Mouse (Mus musculus): ENCODE data around the gene Krt23. TPM values are rescaled to one million over a fixed set of nuclear protein-coding genes. Genes with fewer than 3 reads are reported as not detected.

Krt23 gene
- polyA plus RNA-seq, 1 experiment from 2014 or later, result not detected

DNA sequence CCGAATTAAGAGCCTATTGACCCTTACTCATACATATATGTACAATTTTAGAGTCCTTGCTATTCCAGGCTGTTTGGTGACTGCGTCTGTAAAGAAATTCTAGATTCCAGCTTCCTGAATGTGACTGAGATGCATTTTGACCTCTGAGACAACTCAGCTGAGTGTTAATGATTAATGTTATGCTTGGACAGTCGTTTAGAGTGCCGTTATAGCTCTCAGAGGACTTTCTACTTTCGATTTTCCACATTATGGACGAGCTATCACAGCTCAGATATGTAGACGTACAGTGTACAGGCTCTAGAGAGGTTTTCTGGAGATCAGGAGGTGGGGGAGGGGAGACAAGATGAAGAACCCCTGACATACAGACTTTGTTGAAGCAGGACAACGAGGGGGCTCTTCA, 51.7 kb downstream of the Krt23 start:
- no peaks in the 10 kb centered on the region for H3K4me1 ChIP-seq
- no peaks in the 10 kb centered on the region for H3K36me3 ChIP-seq (replicated peaks)
- no peak overlapping the region for H3K4me2 ChIP-seq
- H3K27me3 ChIP-seq (replicated peaks), result no peaks in the 10 kb centered on the region
- H3K9ac ChIP-seq, result no peak overlapping the region
- H3K27ac ChIP-seq, result no peak overlapping the region
- ATAC-seq (replicated peaks), result no peak
- no peaks in the 10 kb centered on the region for H3K9me3 ChIP-seq
- WGBS, result 77% methylated on average over 8 of the region's 8 CpGs
- H3K4me3 ChIP-seq, result no peak overlapping the region

- 62% methylated on average over 10 of the region's 10 CpGs for WGBS
- no peak overlapping the region for H3K9ac ChIP-seq
- H3K4me1 ChIP-seq, result no peaks in the 10 kb centered on the region
- H3K4me2 ChIP-seq, result no peak overlapping the region
- no peaks in the 10 kb centered on the region for H3K9me3 ChIP-seq
- H3K27ac ChIP-seq, result no peak overlapping the region
- H3K27me3 ChIP-seq (replicated peaks), result no peaks in the 10 kb centered on the region
- H3K36me3 ChIP-seq (replicated peaks), result no peaks in the 10 kb centered on the region
- H3K4me3 ChIP-seq, result no peak overlapping the region
- no peak for ATAC-seq (replicated peaks)
Observed at GRCm38 (mm10) chr11:99439465-99439864, 53.5 kb downstream of the Krt23 start.

- WGBS, result 68% methylated on average over 10 of the region's 10 CpGs
- H3K36me3 ChIP-seq (replicated peaks), result no peaks in the 10 kb centered on the region
- H3K27me3 ChIP-seq (replicated peaks), result no peaks in the 10 kb centered on the region
- no peaks in the 10 kb centered on the region for H3K4me1 ChIP-seq
- H3K9me3 ChIP-seq, result no peaks in the 10 kb centered on the region
- no peak within 1 kb of the TSS for H3K9ac ChIP-seq
- H3K4me3 ChIP-seq, result no peak within 1 kb of the TSS
- no peak within 1 kb of the TSS for H3K4me2 ChIP-seq
- no peak for ATAC-seq (replicated peaks)
- no peak within 1 kb of the TSS for H3K27ac ChIP-seq
Observed at GRCm38 (mm10) chr11:99437972-99438371, 55.0 kb downstream of the Krt23 start, which contains the start of gene Krt20. Krt20 (minus strand) TSS chr11:99438150.

DNA sequence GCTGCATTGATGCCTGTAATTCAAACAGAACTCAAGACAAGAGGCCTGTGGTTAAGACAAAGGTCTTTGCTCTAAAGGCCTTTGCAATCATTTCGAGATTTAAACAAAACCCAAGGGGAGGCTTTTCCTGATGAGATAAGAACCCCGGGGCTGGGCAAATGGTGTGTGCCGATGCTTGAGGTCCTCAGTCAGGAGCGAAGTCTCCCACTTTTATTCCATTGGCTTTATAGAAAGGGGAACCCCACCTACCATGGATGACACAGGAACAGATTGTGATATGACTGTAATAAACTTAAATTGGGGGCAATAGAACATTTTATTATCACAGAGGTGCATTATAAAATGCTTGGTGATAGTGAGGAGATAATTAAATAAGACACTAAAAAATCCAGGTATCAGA, 56.3 kb downstream of the Krt23 start:
- Histone ChIP-seq H3K9me3 (no peaks in the 10 kb centered on the region), H3K4me3 (no peak overlapping the region), H3K4me1 (no peaks in the 10 kb centered on the region), H3K9ac (no peak overlapping the region), H3K27me3 (replicated peaks) (no peaks in the 10 kb centered on the region), H3K36me3 (replicated peaks) (no peaks in the 10 kb centered on the region), H3K27ac (no peak overlapping the region), H3K4me2 (no peak overlapping the region)
- WGBS, result 58% methylated on average over 4 of the region's 4 CpGs
- no peak for ATAC-seq (replicated peaks)

GRCm38 (mm10) chr11:99430670-99431069, 62.3 kb downstream of the Krt23 start:
- H3K36me3 ChIP-seq (replicated peaks), result no peaks in the 10 kb centered on the region
- no peaks in the 10 kb centered on the region for H3K27me3 ChIP-seq (replicated peaks)
- H3K4me1 ChIP-seq, result no peaks in the 10 kb centered on the region
- no peaks in the 10 kb centered on the region for H3K9me3 ChIP-seq
- no peak overlapping the region for H3K9ac ChIP-seq
- H3K27ac ChIP-seq, result no peak overlapping the region
- no peak overlapping the region for H3K4me3 ChIP-seq
- no peak for ATAC-seq (replicated peaks)
- H3K4me2 ChIP-seq, result no peak overlapping the region
- WGBS, result 35% methylated on average over 12 of the region's 12 CpGs

Other genes starting within 250 kb of the Krt23 start
- 6.8 and 8.1 TPM in 2 replicates for gene Krt222, start 249.1 kb downstream of the Krt23 start, polyA plus RNA-seq (2015; fragmentation: Nextera tagmentation; extraction: Ambion mirVana)
- not detected in 2 replicates for gene Krt24, start 207.9 kb downstream of the Krt23 start, polyA plus RNA-seq (2015; fragmentation: Nextera tagmentation; extraction: Ambion mirVana)
- gene Krt25, start 170.2 kb downstream of the Krt23 start, polyA plus RNA-seq (2015; fragmentation: Nextera tagmentation; extraction: Ambion mirVana), result 0.11 and 0.22 TPM in 2 replicates
- gene Krt26, start 155.2 kb downstream of the Krt23 start, polyA plus RNA-seq (2015; fragmentation: Nextera tagmentation; extraction: Ambion mirVana), result 0.14 and 0.22 TPM in 2 replicates
- gene Krt27, start 142.0 kb downstream of the Krt23 start, polyA plus RNA-seq (2015; fragmentation: Nextera tagmentation; extraction: Ambion mirVana), result 0.10 and 0.21 TPM in 2 replicates
- gene Krt28, start 118.2 kb downstream of the Krt23 start, polyA plus RNA-seq (2015; fragmentation: Nextera tagmentation; extraction: Ambion mirVana), result 0.21 and 0.45 TPM in 2 replicates
- 24.4 and 25.0 TPM in 2 replicates for gene Krt10, start 103.8 kb downstream of the Krt23 start, polyA plus RNA-seq (2015; fragmentation: Nextera tagmentation; extraction: Ambion mirVana)
- 0.14 and 0.23 TPM in 2 replicates for gene Krt12, start 70.9 kb downstream of the Krt23 start, polyA plus RNA-seq (2015; fragmentation: Nextera tagmentation; extraction: Ambion mirVana)
- 0.19 and 0.20 TPM in 2 replicates for gene Krt20, start 55.0 kb downstream of the Krt23 start, polyA plus RNA-seq (2015; fragmentation: Nextera tagmentation; extraction: Ambion mirVana)
- not detected in 2 replicates for gene Krt39, start 28.2 kb upstream of the Krt23 start, polyA plus RNA-seq (2015; fragmentation: Nextera tagmentation; extraction: Ambion mirVana)
- not detected in 2 replicates for gene Krt40, start 50.0 kb upstream of the Krt23 start, polyA plus RNA-seq (2015; fragmentation: Nextera tagmentation; extraction: Ambion mirVana)
- not detected in 2 replicates for gene Krtap3-3, start 57.7 kb upstream of the Krt23 start, polyA plus RNA-seq (2015; fragmentation: Nextera tagmentation; extraction: Ambion mirVana)
- not detected in 2 replicates for gene Krtap3-2, start 63.7 kb upstream of the Krt23 start, polyA plus RNA-seq (2015; fragmentation: Nextera tagmentation; extraction: Ambion mirVana)
- gene Gm11939, start 66.3 kb upstream of the Krt23 start, polyA plus RNA-seq (2015; fragmentation: Nextera tagmentation; extraction: Ambion mirVana), result not detected in 2 replicates
- not detected in 2 replicates for gene Krtap3-1, start 73.5 kb upstream of the Krt23 start, polyA plus RNA-seq (2015; fragmentation: Nextera tagmentation; extraction: Ambion mirVana)
- gene Krtap1-5, start 87.9 kb upstream of the Krt23 start, polyA plus RNA-seq (2015; fragmentation: Nextera tagmentation; extraction: Ambion mirVana), result not detected in 2 replicates
- not detected in 2 replicates for gene Krtap1-4, start 90.5 kb upstream of the Krt23 start, polyA plus RNA-seq (2015; fragmentation: Nextera tagmentation; extraction: Ambion mirVana)
- gene Krtap1-3, start 98.2 kb upstream of the Krt23 start, polyA plus RNA-seq (2015; fragmentation: Nextera tagmentation; extraction: Ambion mirVana), result not detected in 2 replicates
- not detected in 2 replicates for gene Krtap9-3, start 105.0 kb upstream of the Krt23 start, polyA plus RNA-seq (2015; fragmentation: Nextera tagmentation; extraction: Ambion mirVana)
- not detected in 2 replicates for gene Gm11938, start 110.2 kb upstream of the Krt23 start, polyA plus RNA-seq (2015; fragmentation: Nextera tagmentation; extraction: Ambion mirVana)
- gene Gm11937, start 117.1 kb upstream of the Krt23 start, polyA plus RNA-seq (2015; fragmentation: Nextera tagmentation; extraction: Ambion mirVana), result not detected in 2 replicates
- gene Krtap2-4, start 121.7 kb upstream of the Krt23 start, polyA plus RNA-seq (2015; fragmentation: Nextera tagmentation; extraction: Ambion mirVana), result not detected in 2 replicates
- not detected in 2 replicates for gene Gm11562, start 127.3 kb upstream of the Krt23 start, polyA plus RNA-seq (2015; fragmentation: Nextera tagmentation; extraction: Ambion mirVana)
- gene Krtap4-1, start 135.1 kb upstream of the Krt23 start, polyA plus RNA-seq (2015; fragmentation: Nextera tagmentation; extraction: Ambion mirVana), result not detected in 2 replicates
- gene Krtap4-2, start 141.9 kb upstream of the Krt23 start, polyA plus RNA-seq (2015; fragmentation: Nextera tagmentation; extraction: Ambion mirVana), result not detected in 2 replicates
- not detected in 2 replicates for gene Krtap4-7, start 151.0 kb upstream of the Krt23 start, polyA plus RNA-seq (2015; fragmentation: Nextera tagmentation; extraction: Ambion mirVana)
- not detected in 2 replicates for gene Gm11555, start 157.1 kb upstream of the Krt23 start, polyA plus RNA-seq (2015; fragmentation: Nextera tagmentation; extraction: Ambion mirVana)
- gene Gm11563, start 165.8 kb upstream of the Krt23 start, polyA plus RNA-seq (2015; fragmentation: Nextera tagmentation; extraction: Ambion mirVana), result not detected in 2 replicates
- gene Krtap4-6, start 172.8 kb upstream of the Krt23 start, polyA plus RNA-seq (2015; fragmentation: Nextera tagmentation; extraction: Ambion mirVana), result not detected in 2 replicates
- gene Gm14190, start 197.6 kb upstream of the Krt23 start, polyA plus RNA-seq (2015; fragmentation: Nextera tagmentation; extraction: Ambion mirVana), result not detected in 2 replicates
- not detected in 2 replicates for gene Gm14180, start 241.2 kb upstream of the Krt23 start, polyA plus RNA-seq (2015; fragmentation: Nextera tagmentation; extraction: Ambion mirVana)